Mouse (Mus musculus): ENCODE results near the gene Gm26938.

Gene Gm26938

DNA sequence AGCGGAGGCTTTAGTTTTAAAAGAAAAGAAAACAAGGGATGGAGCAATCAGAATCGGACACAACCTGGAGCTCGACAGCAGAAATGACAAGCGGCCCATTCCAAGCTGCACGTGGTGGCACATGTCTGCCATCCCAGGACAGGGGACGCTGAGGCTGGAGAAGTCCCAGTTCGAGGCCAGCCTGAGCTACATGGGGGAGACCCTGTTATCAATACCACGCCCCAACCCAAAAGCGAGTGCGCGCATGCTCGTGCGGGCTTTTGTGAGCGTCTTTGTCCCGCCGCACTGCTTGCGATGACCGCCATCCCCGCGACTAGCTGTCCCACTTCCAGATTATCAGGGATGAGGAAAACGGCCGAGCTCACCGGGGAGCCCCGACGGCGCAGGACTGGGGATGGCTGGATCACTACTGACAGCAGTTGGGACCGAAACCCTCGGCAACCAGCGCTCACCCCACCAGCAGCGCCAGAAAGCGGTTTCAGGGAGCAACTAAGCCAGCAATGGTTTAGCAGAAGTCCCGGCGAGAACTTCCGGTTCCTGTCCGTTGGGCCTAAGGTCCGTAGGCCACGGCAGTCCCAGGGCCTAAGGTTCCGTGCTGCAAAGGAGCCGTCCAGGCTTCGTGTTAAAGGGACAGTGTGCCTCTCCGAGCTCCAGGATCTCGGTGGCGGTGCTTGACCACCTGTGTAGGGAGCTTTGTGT, at the start of gene Gm26938, which contains the start of gene Psmg3:
Gm26938 (minus strand) TSS at position 51 of the 699 bp plus-strand sequence.
Psmg3 (minus strand) TSS at position 529 of the 699 bp plus-strand sequence.
- peak; percentile 93 for DNase-seq (ENCODE audit: low spot score)

- DNase-seq (ENCODE audit: low spot score) = no peak
Measured at GRCm38 (mm10) chr5:139871526-139871925, 45.3 kb upstream of the Gm26938 start.

DNA sequence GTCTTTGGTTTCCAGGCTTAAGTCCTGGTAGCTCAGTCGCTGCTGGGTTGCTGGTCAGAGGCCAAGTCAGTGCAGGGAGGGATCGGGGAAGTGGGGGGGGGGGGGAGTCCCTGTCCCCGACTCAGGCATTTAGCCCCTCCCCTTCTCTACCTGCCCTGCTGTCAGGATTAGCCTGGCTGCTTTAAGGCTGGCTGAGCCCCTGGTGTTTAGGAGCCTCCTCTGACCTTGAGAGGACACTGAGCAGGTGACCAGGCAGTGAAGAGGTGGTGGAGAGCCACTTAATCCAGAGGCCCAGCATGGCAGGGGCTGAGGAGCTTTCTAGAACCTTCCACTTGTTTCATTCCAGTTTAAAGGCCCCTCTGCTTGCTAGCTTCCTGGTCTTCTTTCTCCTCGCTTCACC, 44.7 kb upstream of the Gm26938 start:
- no peak for DNase-seq (ENCODE audit: low spot score)

- peak; percentile 92 for DNase-seq (ENCODE audit: low spot score)
Measured at GRCm38 (mm10) chr5:139862759-139863158, 36.6 kb upstream of the Gm26938 start.

GRCm38 (mm10) chr5:139860328-139861104, 34.3 kb upstream of the Gm26938 start:
- no peak for DNase-seq (ENCODE audit: low spot score)

GRCm38 (mm10) chr5:139849626-139850320, 23.6 kb upstream of the Gm26938 start:
- no peak for DNase-seq (ENCODE audit: low spot score)

DNA sequence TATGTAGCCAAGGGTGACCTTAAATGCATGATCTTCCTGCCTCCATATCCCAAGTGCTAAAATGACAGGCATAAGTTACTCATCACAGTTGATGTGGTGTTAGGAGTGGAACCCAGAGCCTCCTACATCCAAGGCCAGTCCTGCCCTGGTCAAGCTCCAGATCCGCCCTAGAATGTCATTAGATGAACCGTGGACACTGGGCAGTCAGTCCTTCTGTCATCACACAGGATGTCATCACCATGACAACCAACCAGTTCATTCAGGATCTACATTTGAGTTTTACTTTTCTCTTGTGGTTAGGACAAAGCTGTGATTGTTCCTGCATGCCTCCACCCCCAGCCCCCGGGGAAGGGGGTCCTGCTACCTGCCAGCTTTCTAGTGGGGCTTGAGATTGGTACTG, 12.9 kb upstream of the Gm26938 start:
- no peak for DNase-seq (ENCODE audit: low spot score)

DNA sequence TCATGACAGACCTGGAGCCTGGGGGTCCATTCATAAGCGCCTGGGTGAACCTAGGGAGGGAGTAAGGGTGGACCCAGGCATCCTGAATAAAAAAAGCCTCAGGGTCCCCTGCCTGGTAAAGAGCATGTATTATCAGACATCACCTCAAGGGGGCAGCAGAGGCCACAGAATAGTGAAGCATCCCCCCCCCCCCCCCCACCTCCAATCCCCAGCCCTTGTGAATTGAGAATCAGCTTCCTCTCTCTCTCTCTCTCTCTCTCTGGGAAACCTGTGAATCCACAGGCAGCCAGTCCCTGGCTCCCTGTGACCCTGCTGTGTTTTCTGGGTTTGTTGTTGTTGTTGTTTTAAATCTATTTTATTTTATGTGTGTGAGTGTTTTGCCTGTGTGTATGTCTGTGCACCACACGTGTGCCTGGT, 12.3 kb upstream of the Gm26938 start:
- DNase-seq (ENCODE audit: low spot score) = peak; percentile 83

GRCm38 (mm10) chr5:139835706-139836105, 9.5 kb upstream of the Gm26938 start:
- peak; percentile 58 for DNase-seq (ENCODE audit: low spot score)

- DNase-seq (ENCODE audit: low spot score) = no peak
Measured at GRCm38 (mm10) chr5:139832125-139832524, 5.9 kb upstream of the Gm26938 start.

DNA sequence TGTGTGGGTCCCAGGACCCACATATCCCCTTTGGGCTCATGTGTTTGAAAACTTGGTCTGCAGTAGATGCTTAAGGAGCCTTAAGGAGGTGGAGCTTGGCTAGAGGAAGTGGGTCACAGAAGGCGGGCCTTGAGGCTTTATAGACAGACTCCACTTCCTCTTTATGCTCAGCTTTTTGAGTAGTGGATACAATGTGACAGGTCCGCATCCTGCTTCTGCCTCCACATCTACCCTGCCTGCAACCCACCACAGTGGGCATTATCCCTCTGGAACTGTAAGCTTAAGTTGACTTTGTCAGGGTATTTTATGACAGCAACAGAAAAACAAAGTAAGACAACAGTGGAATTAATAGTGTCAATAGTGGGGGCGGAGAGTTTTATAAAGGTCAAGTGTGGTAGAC, 4.5 kb upstream of the Gm26938 start:
- no peak for DNase-seq (ENCODE audit: low spot score)

DNA sequence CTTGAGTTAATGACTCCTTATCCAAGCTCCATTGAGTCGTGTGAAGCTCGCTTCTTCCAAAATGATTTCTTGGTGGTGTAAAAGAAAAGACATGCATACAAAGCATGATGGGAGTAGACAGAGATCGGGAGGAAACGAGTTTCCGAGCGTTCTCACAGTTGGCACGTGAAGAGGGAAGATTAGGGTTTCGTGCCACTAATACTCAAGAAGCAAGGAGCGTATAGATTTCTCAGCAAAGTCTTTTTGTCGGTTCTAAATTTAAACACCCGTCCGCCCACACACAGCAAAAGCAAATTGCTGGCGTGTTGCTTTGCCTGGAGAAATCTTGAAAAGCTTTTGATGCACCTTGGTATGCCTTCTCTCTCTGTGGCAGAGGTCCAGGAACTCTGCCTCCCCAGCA, 3.2 kb upstream of the Gm26938 start:
- DNase-seq (ENCODE audit: low spot score) = no peak

DNA sequence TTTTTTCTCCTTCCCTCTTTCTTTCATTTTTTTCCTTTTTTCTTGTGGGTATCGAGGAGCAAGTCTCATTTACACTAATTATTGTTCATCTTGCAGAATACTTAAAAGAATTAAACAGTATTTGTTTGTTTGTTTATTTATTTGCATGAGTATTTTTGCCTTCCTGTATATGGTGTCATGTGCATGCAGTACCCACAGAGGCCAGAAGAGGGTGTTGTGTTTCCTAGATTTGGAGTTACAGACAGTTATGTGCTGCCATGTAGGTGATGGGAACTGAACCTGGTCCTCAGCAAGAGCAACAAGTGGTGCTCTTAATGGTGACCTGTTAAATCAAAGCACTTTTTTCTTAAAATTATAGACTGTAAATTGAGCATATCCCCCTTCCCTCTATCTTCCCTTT, 1.4 kb upstream of the Gm26938 start:
- DNase-seq (ENCODE audit: low spot score) = no peak

- DNase-seq (ENCODE audit: low spot score) = no peak
Measured at GRCm38 (mm10) chr5:139825947-139826346, 260 bp downstream of the Gm26938 start.

- DNase-seq (ENCODE audit: low spot score) = no peak
Measured at GRCm38 (mm10) chr5:139824531-139824930, 1.7 kb downstream of the Gm26938 start.

DNA sequence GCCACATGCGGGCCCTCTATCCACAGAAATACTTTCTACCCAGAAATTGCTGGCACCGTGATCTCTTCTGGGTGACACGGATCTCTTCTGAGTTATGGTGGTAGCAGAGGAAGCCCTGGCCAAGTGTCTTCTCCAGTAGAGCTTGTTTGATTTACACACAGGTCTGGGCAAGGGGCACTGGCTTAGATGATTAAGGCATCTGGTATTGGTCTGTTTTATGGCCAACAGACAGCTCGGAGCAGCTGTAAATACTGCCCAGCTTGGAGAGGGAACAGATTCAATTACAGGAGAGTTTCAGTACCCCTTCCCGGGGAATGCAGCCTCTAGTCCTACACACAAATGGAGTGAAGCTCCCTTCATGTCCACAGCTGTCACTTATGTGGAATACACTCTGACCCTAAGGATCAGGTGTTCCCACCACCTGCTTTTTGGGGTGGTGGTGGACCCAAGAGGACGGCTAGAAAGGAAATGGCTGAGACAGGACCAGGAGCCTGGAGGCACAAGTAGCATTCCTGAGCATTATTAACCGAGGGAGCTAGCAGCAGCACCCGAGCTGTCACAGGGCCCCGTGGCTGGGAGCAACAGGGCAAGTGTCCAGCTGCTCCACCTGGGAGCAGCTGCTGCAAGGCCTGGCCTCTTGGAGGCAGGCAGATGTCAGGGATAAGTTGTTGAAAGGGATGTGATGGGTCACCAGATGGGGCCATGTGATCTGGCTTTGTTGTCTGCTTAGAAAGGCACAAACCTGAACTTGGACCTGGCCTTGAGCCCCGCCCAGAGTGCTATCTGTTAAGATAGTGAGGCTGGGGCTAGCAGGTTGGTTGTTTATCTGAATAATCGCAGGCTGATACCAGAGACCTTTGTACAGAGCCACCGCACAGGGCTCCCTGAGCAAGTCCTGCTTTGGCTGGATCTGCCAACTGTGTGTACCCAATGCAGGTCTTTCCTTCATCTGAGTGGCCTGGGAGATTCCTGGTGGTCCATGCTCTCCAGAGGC, 4.4 kb downstream of the Gm26938 start:
- no peak for DNase-seq (ENCODE audit: low spot score)

DNA sequence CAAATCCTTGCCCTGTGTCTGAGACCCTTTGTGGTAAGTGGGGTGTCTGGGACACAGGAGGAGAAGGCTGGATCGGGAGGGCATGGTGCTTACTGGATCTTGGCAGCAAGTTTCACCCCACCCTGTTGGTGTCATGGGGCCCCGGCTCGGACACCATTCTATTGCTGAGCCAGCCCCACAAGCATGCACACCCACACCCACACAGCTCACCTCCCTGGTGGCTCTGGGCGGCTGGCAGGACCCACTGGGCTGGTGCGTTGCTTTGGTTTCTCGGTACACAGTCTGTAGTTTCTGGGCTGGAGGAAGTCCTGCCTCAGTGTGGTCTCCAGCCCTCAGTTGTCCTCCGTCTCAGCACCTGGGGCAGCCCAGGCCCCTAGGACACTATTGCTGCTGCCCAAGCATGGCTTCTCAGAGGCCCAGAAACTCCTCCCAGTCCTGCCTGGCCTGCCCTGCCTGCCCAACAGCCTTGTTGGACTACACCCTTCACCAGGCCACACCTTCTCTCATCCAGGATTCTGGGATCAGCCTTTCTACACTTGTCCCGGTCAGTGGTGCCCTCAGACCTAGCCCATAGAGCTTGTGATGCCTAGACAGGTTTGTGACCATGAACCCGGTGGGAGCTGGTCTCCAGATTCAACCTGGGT, 6.5 kb downstream of the Gm26938 start, which contains the start of gene Tmem184a:
Tmem184a (minus strand) TSS at position 380 of the 644 bp plus-strand sequence.
- DNase-seq (ENCODE audit: low spot score) = no peak

DNA sequence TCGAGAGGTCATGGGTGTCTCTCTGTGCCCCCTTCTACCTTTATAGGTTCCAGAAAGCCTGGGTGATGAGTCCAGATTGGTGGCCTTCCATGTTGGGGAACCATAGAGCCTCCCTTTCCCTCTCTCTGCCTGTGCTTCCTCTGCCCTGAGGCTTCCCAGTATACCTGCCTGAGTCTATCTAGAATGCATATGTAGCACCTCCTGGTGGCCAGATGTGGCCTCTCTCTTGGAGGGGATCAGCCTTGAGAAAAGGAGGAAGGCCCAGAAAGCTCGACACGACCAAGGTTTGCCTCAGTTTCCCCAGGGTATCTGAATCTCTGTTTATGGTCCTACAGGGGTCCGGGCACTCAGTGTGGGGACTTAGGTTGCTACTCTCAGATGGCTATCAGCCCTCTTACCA, 7.4 kb downstream of the Gm26938 start:
- peak; percentile 44 for DNase-seq (ENCODE audit: low spot score)

DNA sequence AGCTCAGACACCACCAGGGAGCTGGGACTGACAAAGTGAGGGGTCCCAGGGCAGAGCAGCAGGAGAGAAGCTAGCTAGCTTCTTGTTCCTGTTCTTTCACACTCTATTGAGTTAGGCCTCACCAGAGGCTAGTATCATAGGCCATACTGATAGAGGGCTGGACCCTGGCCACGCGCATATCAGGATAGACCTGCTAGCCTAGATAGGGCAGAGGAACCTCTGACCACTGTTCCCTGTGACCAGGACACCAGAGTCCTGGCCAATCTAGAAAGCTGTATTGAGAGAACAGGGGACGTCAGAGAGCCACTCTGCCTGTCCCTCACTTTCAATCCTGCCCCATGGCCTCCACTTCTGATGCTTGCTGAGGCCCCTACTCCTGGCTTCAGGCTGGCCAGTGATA, 8.2 kb downstream of the Gm26938 start:
- no peak for DNase-seq (ENCODE audit: low spot score)

DNA sequence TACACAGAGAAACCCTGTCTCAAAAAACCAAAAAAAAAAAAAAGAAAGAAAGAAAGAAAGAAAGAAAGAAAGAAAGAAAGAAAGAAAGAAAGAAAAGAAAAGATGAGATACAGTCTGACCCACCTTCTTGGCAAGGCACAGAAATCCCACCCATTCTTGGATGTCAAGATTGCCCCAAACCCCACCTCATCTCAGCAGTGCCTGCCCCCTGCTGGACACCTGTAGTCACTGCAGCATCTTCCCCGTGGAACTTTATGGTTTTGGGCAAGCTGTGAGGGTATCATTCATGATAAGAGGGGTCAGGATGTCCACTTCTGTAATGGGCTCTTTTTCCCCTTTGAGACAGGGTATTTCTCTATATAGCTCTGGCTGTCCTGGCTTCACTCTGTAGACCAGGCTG, 8.9 kb downstream of the Gm26938 start:
- no peak for DNase-seq (ENCODE audit: low spot score)

DNA sequence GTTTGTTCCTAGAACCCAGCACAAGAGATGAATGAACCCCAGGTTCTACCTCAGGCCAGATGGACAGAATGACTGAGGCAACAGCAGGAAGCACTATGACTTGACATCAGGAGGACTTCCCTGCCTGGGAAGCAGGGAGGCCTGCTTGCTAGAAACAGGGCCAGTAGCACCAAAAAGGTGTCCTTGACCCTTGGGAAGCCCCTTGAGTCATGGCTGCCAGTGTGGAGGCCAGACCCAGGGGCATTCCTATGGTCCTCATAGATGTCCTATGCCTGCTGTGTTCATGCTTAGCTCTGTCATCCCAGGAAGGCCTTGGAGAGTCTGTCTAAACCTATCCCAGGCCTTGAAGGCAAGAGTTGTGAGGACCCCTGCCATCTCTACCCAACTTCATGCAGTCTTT, 9.8 kb downstream of the Gm26938 start:
- DNase-seq (ENCODE audit: low spot score) = no peak

All from adipocyte (in vitro differentiated cells).